Mouse (Mus musculus) CH12.LX (cell line): ENCODE data around the gene Ffar2.

Experiments used
- BHLHE40 ChIP-seq: IDR thresholded peaks from 2 replicates; pipeline ENCODE4 v1.6.1; 2011; ENCODE audit warnings: mild to moderate bottlenecking, low read depth, low read length, improper control_type of control experiment
- CTCF ChIP-seq, 2 experiments: IDR thresholded peaks in 1 of 2; conservative IDR thresholded peaks in 1 of 2; 2 replicates each; pipeline ENCODE4 v1.5.1; 2011 to 2012; ENCODE audit warnings: low read depth in 2 of 2, low read length in 2 of 2, improper control_type of control experiment in 1 of 2, inconsistent platforms in 1 of 2, mild to moderate bottlenecking in 1 of 2, moderate library complexity in 1 of 2
- ETS1 ChIP-seq: conservative IDR thresholded peaks from 2 replicates; pipeline ENCODE4 v1.6.1; 2012; ENCODE audit warnings: low read depth, mild to moderate bottlenecking, inconsistent platforms, low read length, improper control_type of control experiment, moderate library complexity
- HCFC1 ChIP-seq: IDR thresholded peaks from 2 replicates; pipeline ENCODE4 v1.6.1; 2012; ENCODE audit warnings: low read depth, mild to moderate bottlenecking, inconsistent platforms, low read length, improper control_type of control experiment
- MAFK ChIP-seq: IDR thresholded peaks from 2 replicates; pipeline ENCODE4 v1.6.1; 2011; ENCODE audit warnings: low read length, improper control_type of control experiment; ENCODE audit not compliant: insufficient replicate concordance
- MAZ ChIP-seq: IDR thresholded peaks from 2 replicates; pipeline ENCODE4 v1.6.1; 2012; ENCODE audit warnings: low read depth, mild to moderate bottlenecking, inconsistent platforms, low read length, improper control_type of control experiment, moderate library complexity
- PAX5 ChIP-seq: IDR thresholded peaks from 2 replicates; pipeline ENCODE4 v1.6.1; 2012; ENCODE audit warnings: low read length, inconsistent platforms, mixed read lengths
- POLR2A ChIP-seq: IDR thresholded peaks from 2 replicates; pipeline ENCODE4 v1.6.1; 2011; ENCODE audit warnings: low read depth, mild to moderate bottlenecking, improper control_type of control experiment, low read length
- POLR2AphosphoS2 ChIP-seq: IDR thresholded peaks from 2 replicates; pipeline ENCODE4 v1.6.1; 2011; ENCODE audit warnings: low read depth, low read length, improper control_type of control experiment
- RAD21 ChIP-seq: IDR thresholded peaks from 2 replicates; pipeline ENCODE4 v1.6.1; 2011; ENCODE audit warnings: low read depth, mild to moderate bottlenecking, low read length, improper control_type of control experiment, moderate library complexity

GRCm38 (mm10) chr7:30826660-30827059 lies 3.1 kb upstream of the Ffar2 start:
- TF ChIP-seq CTCF (conservative IDR thresholded peaks at IDR 0.05 in 1 of 2, IDR thresholded peaks at IDR 0.05 in 1 of 2; ENCODE audit: low read depth in 2 of 2, low read length in 2 of 2) (no peak), POLR2A (no peak), ETS1 (no peak), PAX5 (no peak), HCFC1 (no peak), MAZ (no peak), POLR2AphosphoS2 (no peak), RAD21 (no peak), BHLHE40 (no peak), MAFK (no peak)
